Mouse (Mus musculus) CH12.LX (cell line): ENCODE results near the gene Coro2b. TPM values are rescaled to one million over a fixed set of nuclear protein-coding genes. Genes with fewer than 3 reads are reported as not detected.

Experiments
- DNase-seq: peaks from one replicate; pipeline ENCODE4 v3.0.0-alpha.2; 2013; ENCODE audit errors: extremely low read depth
- H3K27ac ChIP-seq: 2 replicates; pipeline ENCODE4 v1.5.1; 2012; ENCODE audit warnings: low read depth, mild to moderate bottlenecking, control low read depth, moderate library complexity; ENCODE audit not compliant: insufficient read depth
- H3K27me3 ChIP-seq: replicated peaks from 2 replicates; pipeline ENCODE3; 2012; ENCODE audit warnings: inconsistent platforms
- H3K36me3 ChIP-seq, 2 experiments: replicated peaks in 1 of 2; 2 replicates each; pipeline versions ENCODE3 to v1.6.1; 2012; ENCODE audit warnings: inconsistent platforms in 1 of 2, low read length in 1 of 2, mild to moderate bottlenecking in 1 of 2, mixed read lengths in 1 of 2, moderate library complexity in 1 of 2; ENCODE audit not compliant: control insufficient read depth in 1 of 2, insufficient read depth in 1 of 2
- H3K4me1 ChIP-seq, 2 experiments: 2 replicates each; pipeline ENCODE4 v1.6.1; 2012; ENCODE audit warnings: inconsistent platforms in 1 of 2, moderate library complexity in 1 of 2; ENCODE audit not compliant: insufficient read depth in 2 of 2, control insufficient read depth in 1 of 2
- H3K4me2 ChIP-seq: 2 replicates; pipeline ENCODE4 v1.6.1; 2012; ENCODE audit warnings: low read depth, mild to moderate bottlenecking, control low read depth; ENCODE audit not compliant: poor library complexity, insufficient read depth, severe bottlenecking
- H3K4me3 ChIP-seq, 3 experiments: fragments of 150-350 bp in 1 of 3; sonication (generic) in 1 of 3; replicated peaks in 1 of 3; 2 replicates each; pipeline versions ENCODE3 to v1.5.1; 2011 to 2012; ENCODE audit warnings: low read depth in 2 of 3, low read length in 2 of 3, mild to moderate bottlenecking in 2 of 3, moderate library complexity in 2 of 3, control low read depth in 1 of 3, improper control_type of control experiment in 1 of 3, inconsistent platforms in 1 of 3, mixed read lengths in 1 of 3; ENCODE audit not compliant: poor library complexity in 1 of 3
- H3K79me2 ChIP-seq: replicated peaks from 2 replicates; pipeline ENCODE4 v1.6.1; 2012; ENCODE audit warnings: mild to moderate bottlenecking, moderate library complexity; ENCODE audit not compliant: control insufficient read depth, poor library complexity, insufficient read depth, severe bottlenecking; ENCODE audit errors: extremely low read depth
- H3K9ac ChIP-seq: 2 replicates; pipeline ENCODE4 v1.6.1; 2012; ENCODE audit warnings: low read depth, mild to moderate bottlenecking, control low read depth, moderate library complexity; ENCODE audit not compliant: insufficient read depth
- H3K9me3 ChIP-seq: replicated peaks from 2 replicates; pipeline ENCODE3; 2012; ENCODE audit warnings: low read length, inconsistent platforms, mixed read lengths
- BHLHE40 ChIP-seq: IDR thresholded peaks from 2 replicates; pipeline ENCODE4 v1.6.1; 2011; ENCODE audit warnings: mild to moderate bottlenecking, low read depth, low read length, improper control_type of control experiment
- CHD1 ChIP-seq: IDR thresholded peaks from 2 replicates; pipeline ENCODE4 v1.6.1; 2012; ENCODE audit warnings: low read depth, low read length, improper control_type of control experiment, inconsistent platforms
- CTCF ChIP-seq, 2 experiments: IDR thresholded peaks in 1 of 2; conservative IDR thresholded peaks in 1 of 2; 2 replicates each; pipeline ENCODE4 v1.5.1; 2011 to 2012; ENCODE audit warnings: low read depth in 2 of 2, low read length in 2 of 2, improper control_type of control experiment in 1 of 2, inconsistent platforms in 1 of 2, mild to moderate bottlenecking in 1 of 2, moderate library complexity in 1 of 2
- E2F4 ChIP-seq: IDR thresholded peaks from 2 replicates; pipeline ENCODE4 v1.6.1; 2011; ENCODE audit warnings: low read depth, low read length, improper control_type of control experiment; ENCODE audit not compliant: insufficient replicate concordance
- EP300 ChIP-seq: IDR thresholded peaks from 2 replicates; pipeline ENCODE4 v1.6.1; 2011; ENCODE audit warnings: low read length, improper control_type of control experiment
- ETS1 ChIP-seq: conservative IDR thresholded peaks from 2 replicates; pipeline ENCODE4 v1.6.1; 2012; ENCODE audit warnings: low read depth, mild to moderate bottlenecking, inconsistent platforms, low read length, improper control_type of control experiment, moderate library complexity
- GABPA ChIP-seq: IDR thresholded peaks from 2 replicates; pipeline ENCODE4 v1.6.1; 2012; ENCODE audit warnings: low read depth, low read length, improper control_type of control experiment, inconsistent platforms; ENCODE audit not compliant: insufficient replicate concordance
- IRF4 ChIP-seq: IDR thresholded peaks from 2 replicates; pipeline ENCODE4 v1.6.1; 2014; ENCODE audit warnings: low read depth, mild to moderate bottlenecking, inconsistent platforms, low read length, improper control_type of control experiment
- JUN ChIP-seq: IDR thresholded peaks from 2 replicates; pipeline ENCODE4 v1.6.1; 2011; ENCODE audit warnings: low read depth, mild to moderate bottlenecking, low read length, improper control_type of control experiment, moderate library complexity; ENCODE audit not compliant: insufficient read depth
- MAFK ChIP-seq: IDR thresholded peaks from 2 replicates; pipeline ENCODE4 v1.6.1; 2011; ENCODE audit warnings: low read length, improper control_type of control experiment; ENCODE audit not compliant: insufficient replicate concordance
- MEF2A ChIP-seq: IDR thresholded peaks from 2 replicates; pipeline ENCODE4 v1.6.1; 2014; ENCODE audit warnings: low read depth, mild to moderate bottlenecking, inconsistent platforms, low read length, improper control_type of control experiment, borderline replicate concordance
- MYC ChIP-seq: IDR thresholded peaks from 2 replicates; pipeline ENCODE4 v1.6.1; 2011; ENCODE audit warnings: low read depth, mild to moderate bottlenecking, improper control_type of control experiment, low read length
- NELFE ChIP-seq: IDR thresholded peaks from 2 replicates; pipeline ENCODE4 v1.6.1; 2011; ENCODE audit warnings: low read depth, low read length, improper control_type of control experiment
- NRF1 ChIP-seq: IDR thresholded peaks from 2 replicates; pipeline ENCODE4 v1.6.1; 2014; ENCODE audit warnings: low read depth, mild to moderate bottlenecking, inconsistent platforms, low read length, improper control_type of control experiment, moderate library complexity
- PAX5 ChIP-seq: IDR thresholded peaks from 2 replicates; pipeline ENCODE4 v1.6.1; 2012; ENCODE audit warnings: low read length, inconsistent platforms, mixed read lengths
- RAD21 ChIP-seq: IDR thresholded peaks from 2 replicates; pipeline ENCODE4 v1.6.1; 2011; ENCODE audit warnings: low read depth, mild to moderate bottlenecking, low read length, improper control_type of control experiment, moderate library complexity
- SIN3A ChIP-seq: IDR thresholded peaks from 2 replicates; pipeline ENCODE4 v1.6.1; 2012; ENCODE audit warnings: low read length, improper control_type of control experiment, inconsistent platforms
- SMC3 ChIP-seq: IDR thresholded peaks from 2 replicates; pipeline ENCODE4 v1.6.1; 2011; ENCODE audit warnings: low read depth, low read length, improper control_type of control experiment
- dilution Hi-C: fragments of 300-500 bp; cut with MboI; formaldehyde crosslinking; loops from 2 replicates; pipeline ENCODE4 v1.14.3; 2020; ENCODE audit warnings: low sequenced_read_pairs; ENCODE audit not compliant: extremely low pct_unique_long_range_greater_than_20kb, extremely low pct_ligation_motif_present
- in situ Hi-C: fragments of 300-500 bp; cut with MboI; formaldehyde crosslinking; loops from 3 replicates; pipeline ENCODE4 v1.14.3; 2019; ENCODE audit warnings: low sequenced_read_pairs, low pct_ligation_motif_present, low pct_unique_long_range_greater_than_20kb, mixed read lengths
- polyA plus RNA-seq: library from polyadenylated mRNA; unstranded; fragments of >175 nt; gene quantifications from 2 replicates; pipeline ENCODE4 v1.2.1, GENCODE M21; 2012; ENCODE audit warnings: low read depth; ENCODE audit not compliant: insufficient read length
- total RNA-seq, 2 experiments: library from RNA; depleted of rRNA; stranded (reverse); fragments of 300-350 nt in 1 of 2; fragments of >200 nt in 1 of 2; gene quantifications; 2 replicates each; pipeline ENCODE4 v1.2.3; 2012 to 2014

Gene Coro2b
- total and polyA plus RNA-seq, 3 experiments, result 0.77 to 3.2 (median 0.85) TPM

GRCm38 (mm10) chr9:62421027-62421426 lies 115.8 kb downstream of the Coro2b start:
- in situ Hi-C loops, result no loop called here
- no peak overlapping the region for H3K4me2 ChIP-seq
- H3K27me3 ChIP-seq, result no peaks in the 10 kb centered on the region
- H3K4me3 ChIP-seq, result no peak overlapping the region
- H3K27ac ChIP-seq, result no peak overlapping the region
- dilution Hi-C loops, result no loop called here
- H3K4me1 ChIP-seq, result no peaks in the 10 kb centered on the region
- H3K79me2 ChIP-seq, result no peaks in the 10 kb centered on the region
- H3K9me3 ChIP-seq, result peaks cover 12% of the 10 kb centered on the region
- no peak overlapping the region for H3K9ac ChIP-seq
- no peak for DNase-seq
- H3K36me3 ChIP-seq, result peaks cover 0 to 4% of the 10 kb centered on the region in 2 experiments
- no peak for TF ChIP-seq GABPA
- TF ChIP-seq BHLHE40, result no peak
- no peak for TF ChIP-seq PAX5
- TF ChIP-seq RAD21, result no peak
- no peak for TF ChIP-seq IRF4
- TF ChIP-seq, all 38 proteins: peak for 0

GRCm38 (mm10) chr9:62420261-62420917 lies 116.5 kb downstream of the Coro2b start:
- no peak overlapping the region for H3K9ac ChIP-seq
- no peaks in the 10 kb centered on the region for H3K79me2 ChIP-seq
- H3K27ac ChIP-seq, result no peak overlapping the region
- in situ Hi-C loops, result no loop called here
- no peaks in the 10 kb centered on the region for H3K27me3 ChIP-seq
- TF ChIP-seq CHD1 (no peak), SIN3A (no peak), MEF2A (no peak), RAD21 (no peak)
- dilution Hi-C loops, result no loop called here
- no peak overlapping the region for H3K4me2 ChIP-seq
- no peak overlapping the region for H3K4me3 ChIP-seq
- no peaks in the 10 kb centered on the region for H3K4me1 ChIP-seq
- peaks cover 0 to 4% of the 10 kb centered on the region in 2 experiments for H3K36me3 ChIP-seq
- peaks cover 12% of the 10 kb centered on the region for H3K9me3 ChIP-seq
- no peak for DNase-seq

- no peak for TF ChIP-seq NELFE
- no peak for TF ChIP-seq MAFK
- no peak for TF ChIP-seq NRF1
- TF ChIP-seq EP300, result no peak
- TF ChIP-seq IRF4, result no peak
- no peak for TF ChIP-seq E2F4
- no peak for TF ChIP-seq ETS1
- no peak for TF ChIP-seq JUN
- TF ChIP-seq RAD21, result peak; percentile 19
- peak; percentile 38; the same call in 1 of the 2 replicates for TF ChIP-seq SMC3
- TF ChIP-seq CTCF (conservative IDR thresholded peaks at IDR 0.05 in 1 of 2, IDR thresholded peaks at IDR 0.05 in 1 of 2; ENCODE audit: low read depth in 2 of 2, low read length in 2 of 2), result peak; percentile 45 to 50; a peak in 3 of 4 replicates
- TF ChIP-seq MYC, result no peak
- TF ChIP-seq, all 38 proteins: peak for 3
- no peaks in the 10 kb centered on the region for H3K27me3 ChIP-seq
- dilution Hi-C loops, result no loop called here
- in situ Hi-C loops, result no loop called here
- H3K27ac ChIP-seq, result no peak overlapping the region
- H3K4me3 ChIP-seq, result no peak overlapping the region
- H3K79me2 ChIP-seq, result no peaks in the 10 kb centered on the region
- DNase-seq, result no peak
- no peak overlapping the region for H3K4me2 ChIP-seq
- no peak overlapping the region for H3K9ac ChIP-seq
- peaks cover 14% of the 10 kb centered on the region for H3K9me3 ChIP-seq
- no peaks in the 10 kb centered on the region for H3K4me1 ChIP-seq
- no peaks in the 10 kb centered on the region for H3K36me3 ChIP-seq
These were observed 118.1 kb downstream of the Coro2b start for GRCm38 (mm10) chr9:62418742-62419141.
